Mouse (Mus musculus) cerebellum, postnatal 10 days (tissue): Measurements from ENCODE around the gene Tpt1.

ENCODE experiments used
- DNase-seq, 2 experiments: peaks; one replicate each; pipeline ENCODE4 v3.0.0; 2021; ENCODE audit warnings: mixed read lengths in 2 of 2

Gene Tpt1

DNA sequence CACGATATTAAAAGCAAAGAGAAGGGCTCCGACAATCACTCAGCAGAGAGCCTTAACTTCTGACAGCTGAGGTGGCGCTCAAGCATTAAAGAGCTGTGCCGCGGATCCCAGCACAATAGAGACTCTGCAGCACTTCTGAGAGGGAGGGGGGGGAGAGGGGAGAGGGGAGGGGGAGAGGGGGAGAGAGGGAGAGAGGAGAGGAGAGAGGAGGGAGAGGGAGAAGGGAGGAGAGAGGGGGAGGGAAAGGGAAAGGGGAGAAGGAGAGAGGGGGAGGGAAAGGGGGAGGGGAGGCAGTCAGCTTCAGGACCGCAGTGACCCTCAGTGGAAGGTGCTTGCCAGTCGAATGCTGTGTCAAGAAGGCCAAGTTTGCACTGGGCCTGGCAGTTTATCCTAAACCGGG is 34.1 kb downstream of the Tpt1 start:
- no peak for DNase-seq

DNA sequence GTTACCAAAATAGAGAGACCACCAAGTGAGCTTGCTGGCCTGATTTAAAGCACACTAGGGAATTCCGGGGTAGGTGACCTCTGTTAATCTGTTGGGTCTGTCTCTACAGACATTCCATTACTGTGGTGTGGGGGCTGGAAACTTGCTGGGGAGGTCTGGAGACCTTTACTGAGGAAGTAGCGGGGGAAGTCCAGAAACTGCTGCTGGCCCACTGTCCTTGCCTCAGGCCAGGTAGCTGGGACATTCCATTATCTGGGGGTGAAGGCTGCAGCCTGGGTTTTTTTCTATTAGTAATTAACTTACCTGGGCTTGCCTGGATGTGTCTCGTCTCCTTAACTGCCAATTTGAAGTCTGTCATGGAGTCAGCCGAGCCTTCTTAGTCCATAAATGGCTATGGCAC is 37.0 kb downstream of the Tpt1 start:
- no peak for DNase-seq

DNA sequence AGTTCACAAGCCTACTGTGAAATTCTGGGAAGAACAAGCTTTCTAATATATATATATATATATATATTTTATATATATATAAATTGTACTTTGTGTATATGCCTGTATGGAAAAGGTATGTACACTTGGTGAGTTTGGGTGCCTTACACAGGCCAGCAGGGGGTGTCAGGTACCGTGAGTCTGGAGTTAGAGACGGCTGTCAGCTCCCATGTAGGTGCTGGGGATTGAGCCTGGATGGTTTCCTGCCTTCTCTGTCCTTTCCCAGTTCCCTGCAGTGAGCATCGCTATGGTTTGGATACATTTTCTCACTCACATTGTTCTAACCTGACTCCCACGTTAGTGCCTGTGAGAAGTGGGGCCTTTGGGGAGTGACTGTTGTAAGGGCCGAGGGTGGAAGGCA is 38.4 kb downstream of the Tpt1 start:
- DNase-seq = no peak

DNA sequence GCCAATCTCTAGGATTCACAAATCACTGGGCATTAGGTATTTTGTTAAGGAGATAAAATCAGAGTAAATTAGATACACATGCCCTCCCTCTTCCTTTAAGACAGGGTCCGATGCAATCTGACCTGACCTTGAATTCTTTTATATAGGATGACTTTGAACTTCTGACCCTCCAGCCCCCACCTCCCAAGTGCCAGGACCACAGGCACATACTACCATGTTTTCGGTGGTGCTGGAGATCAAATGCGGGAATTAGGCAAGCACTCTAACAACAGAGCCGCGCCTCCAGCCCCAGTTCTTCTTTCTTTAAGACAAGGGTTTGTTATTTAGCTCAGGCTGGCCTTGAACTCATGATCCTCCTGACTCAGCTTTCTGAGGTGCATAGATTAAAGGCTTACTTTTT is 39.0 kb downstream of the Tpt1 start:
- DNase-seq = no peak

DNA sequence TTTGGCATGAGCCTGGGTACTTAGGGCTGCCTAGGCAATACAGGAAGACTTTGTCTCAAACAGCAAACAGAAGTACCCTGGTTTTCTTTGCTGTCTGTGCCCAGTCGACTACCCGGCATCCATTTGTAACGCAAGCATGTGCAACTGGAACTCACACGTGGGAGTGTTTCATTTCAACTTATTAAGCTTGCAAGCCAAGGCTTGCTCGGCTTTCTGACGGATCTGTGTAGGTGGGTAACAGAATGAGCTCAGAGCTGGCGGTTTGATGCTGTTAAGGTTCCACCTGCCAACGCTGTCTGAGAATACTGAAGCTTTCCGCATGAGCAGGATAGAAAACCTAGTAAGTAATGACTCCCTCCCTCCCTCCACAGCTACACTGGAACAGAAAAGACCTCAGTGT is 47.2 kb downstream of the Tpt1 start:
- no peak for DNase-seq
